Mouse (Mus musculus) gastrocnemius, adult 2 months (tissue): ENCODE measurements at regions not wholly inside any gene's neighbourhood (a gene's known extent, or its start where the extent isn't known, plus 50 kb on each side); places are given as distances from the start of the nearest gene placed in this dataset.
"Not testable (repeated sequence)": the region's sequence is repeated elsewhere in the genome, so short reads cannot be mapped to it uniquely, and the experiment has no call there.

Experiments used
- DNase-seq: peaks from one replicate; pipeline ENCODE4 v3.0.0; 2022
- H3K27ac ChIP-seq: fragments of 200-600 bp; 2 replicates; pipeline ENCODE4 v1.8.1; 2022; ENCODE audit warnings: mild to moderate bottlenecking
- H3K4me3 ChIP-seq: fragments of 200-600 bp; 2 replicates; pipeline ENCODE4 v1.8.1; 2022; ENCODE audit warnings: mild to moderate bottlenecking, moderate library complexity
- CTCF ChIP-seq: fragments of 200-600 bp; IDR thresholded peaks from 2 replicates; pipeline ENCODE4 v1.8.1; 2022; ENCODE audit warnings: antibody characterized with exemption, mild to moderate bottlenecking, moderate library complexity
- intact Hi-C: fragments of 180-260 bp; cut with DNase I; formaldehyde crosslinking; loops from one replicate; pipeline ENCODE4 v1.15.1; 2025

DNA sequence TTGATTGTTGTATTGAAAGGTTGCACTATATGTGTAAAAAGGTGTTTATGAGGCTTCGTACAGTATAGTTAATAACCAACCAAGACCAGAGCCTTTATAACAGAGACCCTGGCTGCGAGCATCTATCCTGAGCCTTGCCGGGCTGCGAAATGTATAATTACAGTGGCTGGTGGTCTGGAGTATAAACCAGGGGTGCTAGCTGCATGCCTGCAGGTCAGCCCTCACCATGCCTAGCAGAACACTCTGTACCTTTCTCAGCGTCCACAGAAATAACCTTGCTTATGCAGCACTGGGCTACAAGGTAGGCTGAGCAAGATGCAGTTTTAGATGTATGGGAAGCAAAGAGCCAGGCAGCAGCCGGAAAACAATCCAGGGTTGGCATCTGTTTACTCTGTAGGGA is 457.8 kb upstream of the Sall1 start:
- TF ChIP-seq CTCF, result no peak
- intact Hi-C loops, result no loop called here
- Histone ChIP-seq H3K27ac (no peak overlapping the region), H3K4me3 (no peak overlapping the region)
- DNase-seq, result no peak

DNA sequence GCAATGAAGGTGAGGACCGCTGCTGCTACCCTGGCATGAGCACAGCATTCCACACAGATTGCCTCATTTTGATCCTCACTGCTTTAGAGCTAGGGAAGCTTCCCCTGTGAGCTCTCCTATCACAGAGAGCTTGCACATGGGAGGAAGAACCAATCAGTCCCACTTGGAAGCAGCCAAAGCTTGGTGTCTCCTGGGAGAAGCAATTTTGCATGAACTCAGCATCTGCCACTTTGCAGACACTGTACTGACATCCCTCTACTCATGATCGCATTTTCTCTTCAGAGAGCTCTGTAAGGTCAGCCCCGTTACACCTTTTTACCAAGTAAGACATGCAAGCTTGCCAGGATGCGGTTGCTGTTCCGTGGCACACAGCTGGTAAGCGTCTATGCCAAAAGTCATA is 455.9 kb upstream of the Sall1 start:
- no peak for DNase-seq
- no peak overlapping the region for H3K27ac ChIP-seq
- no peak for TF ChIP-seq CTCF
- no peak overlapping the region for H3K4me3 ChIP-seq
- intact Hi-C loops, result no loop called here

DNA sequence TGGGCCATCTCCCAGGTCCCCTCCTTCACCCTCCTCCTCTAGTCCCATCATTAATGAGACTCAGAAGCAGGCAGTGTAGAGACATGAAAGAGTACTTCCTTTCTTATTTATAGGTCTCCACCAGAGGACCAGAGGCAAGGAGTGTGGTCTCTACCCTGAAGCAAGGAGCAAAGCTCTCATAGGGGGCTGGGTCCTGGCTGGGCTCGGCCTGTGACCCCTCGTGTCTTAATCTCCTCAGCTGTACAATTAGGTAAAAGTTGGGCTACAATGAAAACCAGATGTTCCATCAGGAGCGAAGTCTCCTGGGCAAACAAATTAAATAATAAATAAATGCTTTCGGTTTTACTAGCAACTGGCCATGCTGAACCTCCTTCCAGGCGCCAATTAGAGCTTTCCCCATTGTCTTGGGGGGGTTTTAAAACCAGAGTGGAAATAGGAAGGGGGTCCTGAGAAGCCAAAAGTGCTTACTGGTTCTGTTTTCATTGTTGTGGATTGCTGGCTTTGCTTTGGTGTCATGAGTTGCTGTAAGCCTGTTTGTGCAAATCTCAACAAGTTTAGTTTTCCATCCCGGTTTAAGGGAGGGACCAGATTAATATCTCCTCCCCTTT is 454.2 kb upstream of the Sall1 start:
- no peak overlapping the region for H3K27ac ChIP-seq
- no peak for DNase-seq
- H3K4me3 ChIP-seq, result no peak overlapping the region
- no peak for TF ChIP-seq CTCF
- intact Hi-C loops, result no loop called here

DNA sequence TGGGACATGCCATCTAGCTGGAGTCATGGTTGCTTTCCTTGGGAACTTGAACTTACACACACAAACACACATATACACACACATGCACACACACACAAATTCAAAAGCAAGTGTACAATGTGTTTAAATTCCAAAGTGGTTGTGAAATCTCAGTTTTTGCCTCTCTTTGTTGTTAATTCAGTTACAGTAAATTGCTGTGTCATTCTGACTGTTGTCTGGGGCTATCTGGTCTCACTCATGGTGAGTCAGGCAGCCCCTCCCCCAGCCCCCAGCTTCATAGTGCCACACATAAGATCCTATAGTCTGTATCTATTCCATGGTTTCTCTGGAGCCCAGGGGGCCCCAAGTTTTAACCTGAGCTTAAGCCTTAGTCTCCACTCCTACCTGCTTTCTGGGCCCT is 448.4 kb upstream of the Sall1 start:
- H3K27ac ChIP-seq, result no peak overlapping the region
- no peak for TF ChIP-seq CTCF
- no peak overlapping the region for H3K4me3 ChIP-seq
- DNase-seq, result no peak
- intact Hi-C loops, result no loop called here

DNA sequence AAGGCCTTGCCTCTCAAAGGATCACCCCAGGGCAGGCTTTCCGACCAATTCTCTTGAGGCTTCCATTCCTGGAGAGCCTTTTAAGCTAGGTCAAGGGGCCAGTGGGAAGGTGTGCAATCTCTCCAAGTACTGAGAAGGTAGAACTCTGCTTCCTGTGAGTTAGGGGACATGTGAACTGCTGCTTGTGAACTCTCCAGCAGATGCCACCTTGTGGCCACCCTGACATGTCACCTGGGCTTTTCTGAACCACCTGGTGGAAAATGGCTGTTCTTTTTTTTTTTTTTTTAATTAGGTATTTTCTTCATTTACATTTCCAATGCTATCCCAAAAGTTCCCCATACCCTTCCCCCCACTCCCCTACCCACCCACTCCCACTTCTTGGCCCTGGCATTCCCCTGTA is 438.5 kb upstream of the Sall1 start:
- H3K27ac ChIP-seq, DNase-seq, H3K4me3 ChIP-seq, intact Hi-C loops: not testable (repeated sequence)

DNA sequence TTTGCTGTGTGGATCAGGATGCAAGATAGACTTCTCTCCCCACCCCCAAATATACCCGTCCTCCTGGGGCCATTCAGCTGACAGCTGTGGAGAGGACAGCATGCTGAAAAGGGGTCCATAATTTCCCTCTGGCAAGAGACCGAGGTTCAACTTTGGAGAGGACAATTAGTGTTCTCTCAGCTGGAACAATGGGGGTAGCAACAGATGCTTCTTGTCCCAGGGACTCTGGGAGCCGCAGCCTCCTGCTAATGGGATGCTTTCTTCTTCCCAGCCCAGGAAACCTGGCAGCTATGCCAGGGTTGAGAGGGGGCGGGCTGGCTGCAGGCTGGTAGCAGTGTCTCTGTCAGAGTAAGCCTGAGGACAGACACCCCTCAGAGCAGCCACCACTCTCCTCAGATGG is 433.0 kb upstream of the Sall1 start:
- intact Hi-C loops, result no loop called here
- Histone ChIP-seq H3K27ac (no peak overlapping the region), H3K4me3 (no peak overlapping the region)
- no peak for DNase-seq
- no peak for TF ChIP-seq CTCF

DNA sequence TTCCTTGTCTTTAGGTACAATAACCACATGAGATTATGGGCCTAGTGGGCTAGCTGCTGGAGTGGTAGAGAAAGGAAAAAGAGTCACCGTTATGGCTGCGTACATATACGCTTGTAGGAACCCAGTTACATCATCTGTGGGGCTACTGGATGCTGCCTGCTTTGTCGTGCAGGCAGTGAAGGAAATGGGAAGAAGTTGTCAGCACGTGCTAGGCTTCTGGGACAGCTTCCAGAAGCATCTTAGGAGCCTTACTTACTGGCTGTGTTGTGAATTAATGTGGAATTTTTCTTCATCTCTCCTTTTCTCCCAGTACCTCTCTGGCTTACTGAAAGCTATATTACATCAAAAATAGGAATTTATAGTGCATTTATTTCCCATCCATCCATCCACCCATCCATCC is 427.2 kb upstream of the Sall1 start:
- intact Hi-C loops, result no loop called here
- DNase-seq, result no peak
- Histone ChIP-seq H3K4me3 (no peak overlapping the region), H3K27ac (no peak overlapping the region)
- TF ChIP-seq CTCF, result no peak

DNA sequence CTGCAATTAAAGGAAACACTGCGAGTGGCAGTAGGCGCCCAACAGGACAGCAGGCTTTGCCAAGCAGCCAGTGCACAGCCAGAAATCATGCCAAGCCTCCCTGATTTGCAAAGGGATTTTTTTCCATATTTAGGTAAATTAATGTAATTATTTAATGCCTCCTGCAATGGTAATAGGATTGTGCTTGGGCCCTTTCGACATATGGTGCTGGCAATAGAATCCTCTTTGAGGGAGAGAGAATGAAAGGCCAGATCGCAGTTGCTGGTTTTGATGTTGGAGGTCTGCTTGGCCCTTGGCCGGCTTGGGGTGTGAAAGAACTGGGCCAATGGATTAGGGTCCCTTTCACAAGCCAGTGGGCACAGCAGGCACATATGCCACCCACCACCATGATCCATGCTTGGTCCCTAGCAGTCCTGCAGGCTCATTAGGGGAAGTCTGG is 424.8 kb upstream of the Sall1 start:
- Histone ChIP-seq H3K27ac (no peak overlapping the region), H3K4me3 (no peak overlapping the region)
- DNase-seq, result no peak
- no peak for TF ChIP-seq CTCF
- intact Hi-C loops, result no loop called here

DNA sequence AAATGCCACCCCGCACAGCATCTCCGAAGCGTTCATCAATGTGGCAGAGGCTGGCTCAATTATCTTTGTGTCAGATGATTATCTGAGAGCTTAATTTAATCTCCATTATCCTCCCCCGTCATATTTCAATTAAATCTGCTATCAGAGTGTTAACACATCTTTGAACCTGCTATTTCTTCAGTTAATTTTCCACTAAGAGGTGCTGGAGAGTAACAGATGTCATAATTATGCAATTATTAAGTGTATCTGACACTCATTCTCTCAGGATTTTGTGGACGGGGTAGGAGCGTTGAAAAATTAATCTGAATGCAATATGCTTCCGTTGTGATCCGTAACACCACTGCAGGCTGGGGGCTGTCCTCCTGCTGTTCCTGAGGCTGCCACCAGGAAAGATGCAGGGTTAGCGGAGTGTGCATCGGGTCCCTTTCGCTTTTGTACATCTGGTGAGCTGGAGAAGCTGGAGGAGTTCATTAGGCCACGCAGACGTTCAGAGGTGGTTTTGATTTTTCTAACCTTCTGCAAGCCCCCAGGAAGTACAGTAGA is 421.3 kb upstream of the Sall1 start:
- no peak for TF ChIP-seq CTCF
- no peak overlapping the region for H3K27ac ChIP-seq
- no peak overlapping the region for H3K4me3 ChIP-seq
- no peak for DNase-seq
- intact Hi-C loops, result no loop called here

DNA sequence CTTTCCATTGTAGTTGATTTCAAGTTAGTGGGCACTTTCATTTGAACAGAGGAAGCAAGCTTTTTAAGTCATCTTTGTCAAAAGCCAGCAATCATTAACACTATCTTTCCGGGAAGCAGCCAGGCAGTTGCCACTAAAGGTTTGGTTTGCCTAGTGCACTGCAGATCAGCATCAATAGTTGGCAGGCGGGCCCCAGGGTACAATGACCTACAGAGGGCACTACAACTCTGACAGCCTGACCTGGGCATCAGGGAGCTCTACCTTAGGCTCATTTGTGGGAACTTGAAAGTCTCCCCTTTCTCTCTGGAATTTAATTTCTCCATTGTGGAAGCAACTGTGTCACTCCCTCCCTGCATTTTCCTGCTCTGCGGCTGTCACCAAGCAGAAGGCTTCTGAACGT is 412.6 kb upstream of the Sall1 start:
- Histone ChIP-seq H3K4me3 (no peak overlapping the region), H3K27ac (no peak overlapping the region)
- DNase-seq, result no peak
- intact Hi-C loops, result no loop called here
- TF ChIP-seq CTCF, result no peak

DNA sequence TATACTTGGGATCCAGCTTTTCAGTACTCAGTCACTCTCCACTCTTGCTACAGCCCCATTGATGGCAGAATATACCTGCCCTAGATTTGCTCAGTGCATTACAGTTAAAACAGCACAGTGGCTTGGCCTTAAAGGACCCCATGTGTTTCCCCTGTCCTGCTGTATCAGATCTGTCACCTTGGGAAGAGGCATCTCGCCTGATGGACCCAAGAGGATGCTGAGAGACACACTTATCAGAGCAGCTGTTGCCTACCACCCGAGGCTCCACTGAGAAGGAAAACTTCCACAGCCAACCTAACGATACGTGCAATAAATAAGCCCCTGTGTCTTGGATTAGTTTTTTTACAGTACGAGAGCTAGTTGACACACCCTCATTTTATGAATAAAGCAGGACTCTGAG is 411.8 kb upstream of the Sall1 start:
- TF ChIP-seq CTCF, result no peak
- Histone ChIP-seq H3K27ac (no peak overlapping the region), H3K4me3 (no peak overlapping the region)
- DNase-seq, result no peak
- intact Hi-C loops, result no loop called here

DNA sequence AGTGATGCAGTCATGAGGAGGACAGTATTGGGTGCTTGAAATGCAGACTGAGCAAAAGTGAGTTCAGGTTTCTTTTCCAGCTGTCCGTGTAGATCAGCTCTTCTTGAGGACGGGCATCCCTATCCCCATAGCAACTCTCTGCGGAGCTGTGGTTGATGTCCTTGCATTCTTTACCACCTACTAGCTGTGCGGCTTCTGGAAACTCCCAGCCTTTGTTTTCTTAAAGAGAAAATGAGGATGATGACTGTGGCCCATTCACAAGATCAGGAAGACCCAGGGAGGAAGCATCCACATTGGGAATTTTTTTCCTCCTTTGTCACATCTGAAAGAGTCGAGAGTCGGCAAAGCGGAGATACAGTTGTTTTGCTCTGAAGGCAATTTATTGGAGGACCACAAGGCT is 410.2 kb upstream of the Sall1 start:
- intact Hi-C loops, result no loop called here
- H3K4me3 ChIP-seq, result no peak overlapping the region
- TF ChIP-seq CTCF, result no peak
- no peak overlapping the region for H3K27ac ChIP-seq
- DNase-seq, result no peak

DNA sequence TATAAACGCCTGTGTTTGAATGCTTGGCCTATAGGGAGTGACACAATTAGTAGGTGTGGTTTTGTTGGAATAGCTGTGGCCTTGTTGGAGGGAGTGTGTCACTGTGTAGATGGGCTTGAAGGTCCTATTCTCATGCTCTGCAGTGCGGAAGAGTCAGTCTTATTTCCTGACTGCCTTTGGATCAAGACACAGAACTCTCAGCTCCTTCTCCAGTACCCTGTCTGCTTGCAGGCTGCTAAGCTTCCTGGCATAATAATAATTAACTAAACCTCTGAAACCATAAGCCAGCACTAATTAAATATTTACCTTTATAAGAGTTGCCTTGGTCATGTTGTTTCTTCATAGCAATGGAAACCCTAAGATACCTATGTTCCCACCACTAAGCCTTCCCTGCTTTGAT is 409.8 kb upstream of the Sall1 start:
- Histone ChIP-seq H3K27ac (no peak overlapping the region), H3K4me3 (no peak overlapping the region)
- intact Hi-C loops, result no loop called here
- no peak for TF ChIP-seq CTCF
- no peak for DNase-seq

DNA sequence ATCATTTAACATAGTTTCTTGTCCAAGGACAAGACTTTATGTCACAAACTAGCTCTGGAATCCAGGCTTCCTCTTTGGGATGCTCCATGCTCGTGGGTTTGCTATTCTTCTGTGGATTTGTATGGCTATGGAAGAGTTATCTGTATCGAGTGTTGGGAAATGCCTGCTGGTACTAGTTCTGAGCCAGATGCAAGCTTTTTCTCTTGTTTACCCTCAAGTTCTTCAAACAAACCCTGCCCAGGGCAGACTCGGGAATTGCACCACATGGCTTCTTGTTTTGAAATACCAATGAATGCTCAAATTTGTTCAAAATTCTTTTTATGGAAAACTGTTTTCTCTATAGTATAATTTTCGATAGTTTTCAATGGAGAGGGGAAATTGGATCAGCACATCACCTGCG is 400.5 kb upstream of the Sall1 start:
- TF ChIP-seq CTCF, result no peak
- intact Hi-C loops, result no loop called here
- Histone ChIP-seq H3K27ac (no peak overlapping the region), H3K4me3 (no peak overlapping the region)
- DNase-seq, result no peak
